Mouse (Mus musculus) layer of hippocampus, adult 2 months (tissue): ENCODE results near the gene Hydin. TPM values are rescaled to one million over a fixed set of nuclear protein-coding genes. Genes with fewer than 3 reads are reported as not detected.

Experiments
- DNase-seq, 2 experiments: peaks; one replicate each; pipeline ENCODE4 v3.0.0; 2022; ENCODE audit warnings: low spot score in 2 of 2
- H3K27ac ChIP-seq: fragments of 200-600 bp; 2 replicates; pipeline ENCODE4 v1.8.1; 2022
- H3K4me3 ChIP-seq: fragments of 200-600 bp; 2 replicates; pipeline ENCODE4 v1.8.1; 2022; ENCODE audit warnings: mild to moderate bottlenecking
- CTCF ChIP-seq: fragments of 200-600 bp; conservative IDR thresholded peaks from 2 replicates; pipeline ENCODE4 v1.8.1; 2022; ENCODE audit warnings: antibody characterized with exemption, mild to moderate bottlenecking, moderate library complexity
- microRNA-seq, 2 experiments: library from miRNA; unstranded; fragments of <30 nt; microRNA quantifications; one replicate each; pipeline ENCODE4 v1.2.0; 2021
- total RNA-seq, 2 experiments: library from RNA; stranded (reverse); gene quantifications; 2 replicates each; pipeline ENCODE4 v1.2.3; 2021

Hydin gene
- total RNA-seq, 2 experiments from 2014 or later, result 0.42 to 0.67 TPM

DNA sequence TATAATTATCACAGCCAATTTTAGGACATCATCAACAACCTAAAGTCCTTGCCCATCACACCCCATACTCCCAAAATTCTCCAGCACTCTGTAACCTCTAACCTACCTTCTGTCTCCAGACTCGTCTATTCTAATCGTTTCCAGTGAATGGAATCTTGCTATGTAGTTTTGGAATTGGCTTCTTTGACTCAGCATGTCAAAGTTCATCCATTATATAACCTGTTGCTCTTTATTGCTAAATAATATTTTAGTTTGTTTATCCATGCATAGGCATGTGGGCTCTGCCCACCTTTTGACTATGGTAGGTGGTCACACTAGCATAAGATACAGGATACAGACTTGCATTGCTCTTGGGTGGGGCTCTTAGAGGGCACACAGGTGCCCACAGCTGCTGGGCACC is 378.1 kb downstream of the Hydin start:
- TF ChIP-seq CTCF, result no peak
- Histone ChIP-seq H3K4me3 (no peak overlapping the region), H3K27ac (no peak overlapping the region)
- DNase-seq, result no peak

DNA sequence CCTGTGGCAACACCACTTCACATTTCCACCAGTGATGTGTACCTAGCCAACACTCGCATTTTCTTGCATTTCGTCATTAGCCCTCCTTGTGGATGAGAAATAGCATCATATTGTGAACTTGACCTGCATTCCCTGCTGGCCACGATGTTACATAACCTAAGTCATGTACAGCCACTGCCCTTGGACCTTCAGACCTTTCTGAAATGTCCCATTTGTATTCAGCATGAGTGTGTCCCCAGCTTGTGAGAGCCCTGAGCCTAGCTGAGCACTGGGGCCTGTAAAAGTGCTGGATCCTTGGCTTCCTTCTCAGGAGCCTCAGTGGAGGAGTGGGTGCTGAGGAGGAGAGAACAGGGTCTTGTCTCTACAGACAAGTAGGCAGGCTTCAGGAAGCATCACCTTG is 378.6 kb downstream of the Hydin start:
- TF ChIP-seq CTCF, result no peak
- Histone ChIP-seq H3K27ac (no peak overlapping the region), H3K4me3 (no peak overlapping the region)
- DNase-seq, result no peak

DNA sequence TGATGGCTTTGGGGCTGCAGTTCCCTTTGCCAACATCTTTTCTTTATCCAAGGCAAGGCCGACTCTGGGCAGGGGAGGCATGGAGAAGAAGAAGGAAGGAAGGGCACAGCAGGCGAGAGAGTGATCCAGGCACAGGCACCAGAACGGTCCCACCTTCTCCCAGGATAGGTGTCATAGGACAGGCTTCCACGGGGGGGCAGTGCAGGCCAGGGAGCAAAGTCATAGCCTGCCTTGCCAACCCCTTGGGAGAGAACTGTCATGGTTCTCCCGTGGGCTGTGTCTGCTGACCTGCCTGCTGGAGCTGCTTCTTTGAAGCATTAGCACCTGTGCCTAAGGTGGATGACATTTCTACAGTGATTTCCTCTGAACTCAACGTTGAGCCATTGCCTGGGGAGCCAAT is 379.3 kb downstream of the Hydin start:
- peak; percentile 72 to 86 for DNase-seq
- TF ChIP-seq CTCF, result peak; percentile 98
- no peak overlapping the region for H3K4me3 ChIP-seq
- no peak overlapping the region for H3K27ac ChIP-seq

DNA sequence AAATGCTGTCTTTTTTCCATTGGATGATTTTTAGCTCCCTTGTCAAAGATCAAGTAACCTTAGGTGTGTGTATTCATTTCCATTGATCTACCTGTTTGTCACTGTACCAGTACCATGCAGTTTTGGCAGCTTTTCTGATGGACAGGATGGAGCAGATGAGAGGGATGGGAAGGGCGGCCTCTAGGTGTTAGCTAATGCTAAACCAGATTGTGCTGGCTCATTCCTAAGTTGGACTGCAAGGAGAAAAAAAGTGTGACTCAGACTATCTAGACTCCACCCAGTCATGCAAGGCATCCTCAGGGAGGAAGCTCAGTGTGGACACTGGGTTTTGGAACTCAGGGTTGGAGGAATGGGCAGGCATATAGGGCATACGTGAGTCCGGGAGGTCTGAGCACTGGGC is 381.8 kb downstream of the Hydin start:
- no peak for DNase-seq
- TF ChIP-seq CTCF, result no peak

DNA sequence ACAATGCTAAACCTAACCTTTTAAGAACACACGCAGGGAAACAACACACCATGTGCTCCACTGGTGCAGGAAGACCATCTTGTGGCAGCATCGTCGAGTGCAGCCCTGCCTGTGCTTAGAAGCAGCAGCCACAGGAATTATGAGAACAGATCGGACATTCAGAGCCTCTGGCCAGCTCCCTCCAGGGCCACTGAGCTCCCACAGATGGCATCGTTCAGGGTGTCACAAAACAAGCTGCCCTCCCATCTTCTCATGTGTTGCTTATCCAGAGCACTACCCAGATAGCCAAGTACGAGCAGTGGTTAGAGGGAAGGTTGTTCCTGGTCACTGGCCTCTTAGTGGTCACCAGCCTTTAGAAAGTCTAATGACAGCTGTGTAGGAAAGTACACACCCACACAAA is 382.5 kb downstream of the Hydin start:
- H3K27ac ChIP-seq, result no peak overlapping the region
- no peak for DNase-seq
- TF ChIP-seq CTCF, result no peak
- H3K4me3 ChIP-seq, result no peak overlapping the region

More for the DNA sequence above, 381.8 kb downstream of the Hydin start:
- no peak overlapping the region for H3K4me3 ChIP-seq
- no peak overlapping the region for H3K27ac ChIP-seq

DNA sequence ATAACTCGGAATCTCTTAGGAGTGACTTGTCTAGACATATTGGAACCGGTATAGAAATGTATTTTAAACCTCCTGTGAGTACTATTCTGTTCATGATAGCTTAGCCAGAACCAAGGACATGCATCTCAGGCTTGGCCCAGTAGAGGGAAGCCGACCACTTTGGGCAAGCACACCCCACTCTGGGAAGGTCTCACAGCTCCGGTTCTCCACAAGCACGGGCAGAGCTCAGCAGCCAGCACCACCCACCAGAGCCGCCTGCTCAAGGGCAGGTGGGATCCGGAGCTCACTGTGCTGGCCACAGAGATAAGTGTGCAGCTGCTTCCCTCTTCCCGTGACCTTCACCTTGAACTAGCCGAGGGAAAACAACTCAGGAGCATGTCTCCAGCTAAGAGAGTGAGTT is 384.1 kb downstream of the Hydin start:
- no peak for DNase-seq
- no peak overlapping the region for H3K4me3 ChIP-seq
- no peak overlapping the region for H3K27ac ChIP-seq
- TF ChIP-seq CTCF, result peak; percentile 56

DNA sequence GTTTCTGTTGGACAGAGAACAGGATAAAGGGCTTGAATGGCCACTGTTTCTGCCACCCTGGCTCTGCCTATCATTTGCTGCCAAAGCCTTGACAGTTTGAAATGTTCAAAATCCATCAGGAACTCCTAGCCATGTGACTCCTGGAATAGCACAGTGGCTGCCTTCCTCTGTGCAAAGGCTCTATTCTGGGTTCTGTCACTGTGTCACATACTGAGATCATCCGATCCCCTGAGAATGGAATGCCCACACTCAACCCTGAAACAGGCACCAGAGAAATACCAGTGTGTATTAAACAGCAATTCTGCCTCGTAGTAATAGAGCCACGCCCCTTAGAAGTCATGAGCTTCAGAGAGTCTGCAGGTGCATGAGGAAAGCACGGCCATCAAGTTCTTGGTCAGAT is 385.1 kb downstream of the Hydin start:
- no peak for DNase-seq
- TF ChIP-seq CTCF, result no peak
- Histone ChIP-seq H3K4me3 (no peak overlapping the region), H3K27ac (peak overlapping the region; percentile 10; the same call in 1 of the 2 replicates)

DNA sequence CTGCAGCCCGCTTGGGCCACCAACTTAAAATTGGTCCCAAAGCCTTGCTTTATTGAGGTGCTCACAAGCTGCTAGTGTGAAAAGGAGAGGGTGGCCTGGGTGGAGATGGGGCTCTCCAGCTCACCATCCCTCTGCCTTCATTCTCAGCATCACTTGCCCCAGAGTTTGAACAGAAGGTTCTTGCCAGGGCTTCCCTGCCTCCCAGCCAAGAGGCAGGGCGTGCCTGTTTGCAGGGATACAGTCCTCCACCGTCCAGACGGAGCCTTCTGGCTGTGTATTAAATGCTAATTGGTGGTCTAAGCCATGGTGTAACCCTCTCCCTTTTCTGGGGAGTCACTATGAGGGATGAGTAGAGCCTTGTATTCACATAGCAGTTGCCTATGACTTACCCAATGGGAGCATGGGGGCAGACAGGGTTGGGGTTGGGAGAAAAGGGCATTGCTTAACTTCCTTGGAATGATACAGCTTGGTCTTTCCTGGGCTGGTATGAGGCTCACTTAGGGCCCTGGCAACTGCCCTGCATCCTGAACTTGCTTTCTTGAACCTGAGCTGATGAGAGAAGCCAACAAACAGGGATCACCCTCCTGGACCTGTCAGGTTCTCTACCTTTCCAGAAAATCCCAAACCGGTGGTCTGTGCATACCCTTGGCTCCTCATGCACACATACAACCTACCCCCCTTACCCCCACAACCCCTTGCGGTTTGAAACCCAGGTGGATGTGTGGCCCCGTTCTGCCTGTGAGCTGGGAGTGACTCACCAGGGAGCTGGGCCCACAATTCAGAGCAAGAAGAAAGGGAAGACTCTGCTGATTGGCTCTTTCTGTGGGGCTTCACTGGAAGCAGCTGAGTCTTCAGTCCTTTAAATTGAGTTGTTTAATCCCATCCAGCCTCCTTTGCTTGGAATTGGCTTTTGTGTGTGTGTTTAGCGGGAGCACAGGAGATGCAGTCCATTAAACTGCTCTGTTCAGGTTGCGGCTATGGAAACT is 387.6 kb downstream of the Hydin start:
- no peak for TF ChIP-seq CTCF
- no peak for DNase-seq
- H3K4me3 ChIP-seq, result no peak overlapping the region
- peak overlapping the region; percentile 36; the same call in 1 of the 2 replicates for H3K27ac ChIP-seq

DNA sequence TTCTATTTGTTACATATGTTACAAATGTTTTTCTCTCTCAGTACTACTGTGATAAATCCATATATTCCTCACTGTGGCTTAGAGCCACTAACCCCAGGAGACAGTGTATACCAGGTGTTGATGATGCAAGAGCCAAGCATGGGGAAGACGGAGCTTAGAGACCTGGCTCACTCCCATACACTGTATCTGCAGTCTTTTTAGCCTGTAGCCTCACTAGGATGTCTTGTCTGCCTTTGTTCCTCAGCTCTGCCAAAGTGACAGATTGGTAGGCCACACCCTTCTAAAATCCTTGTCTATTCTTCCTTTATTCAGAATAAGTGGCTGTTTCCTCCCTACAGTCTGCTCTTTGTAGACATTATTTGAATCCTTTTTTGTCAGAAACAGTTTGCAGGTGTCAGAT is 389.1 kb downstream of the Hydin start:
- Histone ChIP-seq H3K27ac (0 out of 2 replicates have a peak overlapping the region, but pooled peaks have one; percentile 6), H3K4me3 (no peak overlapping the region)
- no peak for TF ChIP-seq CTCF
- DNase-seq, result no peak

DNA sequence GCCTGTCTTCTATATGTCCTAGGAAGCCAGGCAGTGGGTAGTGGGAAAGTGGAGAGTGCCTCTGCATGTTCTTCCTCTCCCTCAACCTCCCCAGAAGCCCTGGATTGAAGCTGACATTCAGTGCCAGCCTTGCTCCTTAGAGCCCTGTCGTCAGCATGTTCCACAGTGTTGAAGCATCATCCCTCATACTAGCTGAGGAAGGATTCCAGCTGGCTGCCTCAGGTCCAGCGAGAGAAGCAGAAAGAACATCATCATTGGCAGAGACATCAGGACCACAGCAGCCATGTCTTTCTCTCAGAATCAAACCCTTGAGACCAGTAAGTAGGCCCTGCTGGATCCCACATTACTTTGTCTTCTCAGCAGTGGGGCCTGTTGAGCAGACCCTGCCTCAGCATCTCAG is 390.9 kb downstream of the Hydin start:
- no peak for DNase-seq
- Histone ChIP-seq H3K27ac (no peak overlapping the region), H3K4me3 (no peak overlapping the region)
- no peak for TF ChIP-seq CTCF

Small RNA genes lying within 50 kb of the gene (microRNA-seq; reads per million reads assigned to microRNA genes)
- gene Gm44489 (0 reads per million in 2 experiments), gene Gm47306 (0 reads per million in 2 experiments)

Other genes with a start within 250 kb of the Hydin start
- not detected for gene Chst4, start 227.2 kb upstream of the Hydin start, total RNA-seq
- 10 to 100 TPM; 25.7 to 31.6 TPM for gene Zfp612, start 187.2 kb upstream of the Hydin start, total RNA-seq
- not detected for gene Gm21964, start 165.8 kb upstream of the Hydin start, total RNA-seq
- gene Gm17720, start 164.2 kb upstream of the Hydin start, total RNA-seq, result not detected
- 10 to 100 TPM; 32.4 to 41.5 TPM for gene Calb2, start 98.8 kb upstream of the Hydin start, total RNA-seq
- gene Cmtr2, start 51.3 kb upstream of the Hydin start, total RNA-seq, result 1 to 10 TPM; 5.9 TPM